Mouse (Mus musculus) liver, embryonic 15.5 days (tissue): ENCODE measurements around the gene Wdfy1. TPM values are rescaled to one million over a fixed set of nuclear protein-coding genes. Genes with fewer than 3 reads are reported as not detected.

Experiments used
- ATAC-seq: fragments of 200-750 bp; cut with Nextera tagmentation; 2 replicates; pipeline ENCODE4 v1.8.0; 2017; ENCODE audit warnings: moderate number of reproducible peaks, mild to moderate bottlenecking, moderate library complexity; ENCODE audit not compliant: insufficient read depth
- H3K27ac ChIP-seq: fragments of 300-500 bp; sonication (generic); replicated peaks from 2 replicates; pipeline ENCODE4 v1.5.1; 2015; ENCODE audit warnings: mild to moderate bottlenecking, inconsistent platforms
- H3K27me3 ChIP-seq: fragments of 300-500 bp; sonication (generic); 2 replicates; pipeline ENCODE4 v1.6.1; 2015; ENCODE audit warnings: mild to moderate bottlenecking, inconsistent platforms
- H3K36me3 ChIP-seq: fragments of 300-500 bp; sonication (generic); replicated peaks from 2 replicates; pipeline ENCODE4 v1.6.1; 2015; ENCODE audit warnings: moderate library complexity, mild to moderate bottlenecking, inconsistent platforms
- H3K4me1 ChIP-seq: fragments of 300-500 bp; sonication (generic); replicated peaks from 2 replicates; pipeline ENCODE4 v1.6.1; 2015; ENCODE audit warnings: inconsistent platforms
- H3K4me2 ChIP-seq: fragments of 300-500 bp; sonication (generic); 2 replicates; pipeline ENCODE4 v1.6.1; 2015; ENCODE audit warnings: moderate library complexity, mild to moderate bottlenecking, inconsistent platforms
- H3K4me3 ChIP-seq: fragments of 300-500 bp; sonication (generic); replicated peaks from 2 replicates; pipeline ENCODE4 v1.5.1; 2015; ENCODE audit warnings: mild to moderate bottlenecking, inconsistent platforms
- H3K9ac ChIP-seq: fragments of 300-500 bp; sonication (generic); 2 replicates; pipeline ENCODE4 v1.6.1; 2015; ENCODE audit warnings: moderate library complexity, mild to moderate bottlenecking, inconsistent platforms
- H3K9me3 ChIP-seq: fragments of 300-500 bp; sonication (generic); replicated peaks from 2 replicates; pipeline ENCODE4 v1.6.1; 2016; ENCODE audit warnings: inconsistent platforms
- WGBS: fragments of 180-500 bp; shearing (Covaris S2); methylation state at CpG from one replicate; pipeline ENCODE4 v1.1.7; 2015; ENCODE audit warnings: mixed read lengths; ENCODE audit not compliant: insufficient replicate concordance; 5-methylcytosine and 5-hydroxymethylcytosine counted together
- polyA plus RNA-seq: library from polyadenylated mRNA; unstranded; fragments of >200 nt; fragmentation: Nextera tagmentation; extraction: Ambion mirVana; gene quantifications from 2 replicates; pipeline ENCODE4 v1.2.1, GENCODE M21; 2015

Gene Wdfy1
- polyA plus RNA-seq, 1 experiment from 2014 or later: 14.0 TPM

DNA sequence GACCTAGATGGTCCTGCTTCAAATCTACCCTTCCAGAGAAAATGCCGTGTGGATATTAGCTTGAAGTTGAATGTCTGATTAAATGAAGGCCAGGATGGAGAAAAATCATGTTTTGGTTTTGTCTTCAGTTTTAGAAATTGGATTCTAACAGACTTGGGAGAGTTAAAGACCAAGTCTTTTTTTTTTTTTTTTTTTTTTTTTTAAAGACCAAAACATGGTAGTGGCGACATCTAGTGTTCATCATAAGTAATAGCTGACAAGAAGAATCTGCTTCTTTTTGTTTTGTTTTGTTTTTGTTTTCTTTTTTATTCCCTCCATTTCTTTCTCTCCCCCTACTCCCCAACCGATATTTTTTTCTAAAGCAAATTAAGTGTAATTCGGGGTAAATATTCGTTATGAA, 93.0 kb downstream of the Wdfy1 start:
- Histone ChIP-seq H3K4me3 (no peak overlapping the region), H3K9ac (no peak overlapping the region), H3K4me2 (no peak overlapping the region), H3K4me1 (no peaks in the 10 kb centered on the region), H3K27ac (no peak overlapping the region), H3K36me3 (no peaks in the 10 kb centered on the region), H3K27me3 (no peaks in the 10 kb centered on the region), H3K9me3 (no peaks in the 10 kb centered on the region)
- WGBS: 13% methylated on average over 5 of the region's 5 CpGs
- no peak for ATAC-seq

DNA sequence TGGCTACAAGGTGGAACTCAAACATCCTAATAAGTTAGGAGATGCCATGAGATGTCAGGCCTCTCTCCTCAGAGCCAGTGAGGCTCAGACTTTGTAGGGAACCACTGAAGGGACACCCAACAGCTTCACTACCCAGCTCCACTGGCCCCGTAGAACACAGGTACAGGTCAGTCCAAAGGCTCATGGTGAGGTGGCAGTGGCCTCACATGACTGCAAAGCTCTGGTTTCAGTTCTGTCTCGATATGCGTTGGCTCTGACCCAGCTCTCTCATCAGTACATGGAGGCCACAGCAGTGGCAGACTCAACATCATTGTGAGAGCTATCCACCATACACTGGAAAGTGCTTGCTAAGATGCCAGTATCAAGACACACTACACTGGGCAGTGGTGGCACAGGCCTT, 95.2 kb downstream of the Wdfy1 start:
- no peaks in the 10 kb centered on the region for H3K9me3 ChIP-seq
- H3K27me3 ChIP-seq: no peaks in the 10 kb centered on the region
- no peaks in the 10 kb centered on the region for H3K4me1 ChIP-seq
- H3K36me3 ChIP-seq: no peaks in the 10 kb centered on the region
- no peak overlapping the region for H3K4me2 ChIP-seq
- no peak overlapping the region for H3K9ac ChIP-seq
- no peak overlapping the region for H3K4me3 ChIP-seq
- ATAC-seq: no peak
- H3K27ac ChIP-seq: no peak overlapping the region
- 60% methylated on average over 3 of the region's 3 CpGs for WGBS

DNA sequence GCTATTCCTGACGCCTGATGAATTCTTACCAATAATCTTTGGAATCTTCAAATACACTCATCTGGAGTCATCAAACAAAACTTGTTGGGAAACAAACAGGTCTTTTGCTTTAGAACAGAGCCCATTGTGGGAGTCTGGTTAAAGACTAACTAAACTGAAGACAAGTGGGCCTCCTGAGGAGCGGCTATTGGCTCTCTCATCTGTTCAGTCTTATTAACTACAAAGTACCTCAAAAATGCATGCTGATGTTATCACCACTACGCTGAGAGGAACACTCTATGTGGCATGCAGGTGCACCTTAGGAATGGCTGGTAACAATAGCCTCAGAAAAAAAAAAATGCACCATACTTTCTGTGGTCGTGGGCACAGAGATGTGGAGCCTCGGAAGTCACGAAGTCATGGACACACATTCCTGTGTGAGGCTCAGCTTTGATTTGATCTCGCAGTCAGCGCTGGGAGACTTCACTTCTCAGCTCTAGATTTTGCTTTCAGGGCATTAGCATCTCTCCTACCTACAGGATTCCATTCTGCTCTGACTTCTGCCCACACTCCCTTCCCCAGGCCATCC, 97.7 kb downstream of the Wdfy1 start:
- H3K9ac ChIP-seq: no peak overlapping the region
- H3K27ac ChIP-seq: no peak overlapping the region
- no peaks in the 10 kb centered on the region for H3K36me3 ChIP-seq
- H3K27me3 ChIP-seq: peaks cover 8% of the 10 kb centered on the region; the same call in 1 of the 2 replicates
- no peak overlapping the region for H3K4me2 ChIP-seq
- WGBS: 50% methylated on average over 8 of the region's 8 CpGs
- no peaks in the 10 kb centered on the region for H3K9me3 ChIP-seq
- H3K4me3 ChIP-seq: no peak overlapping the region
- H3K4me1 ChIP-seq: no peaks in the 10 kb centered on the region
- ATAC-seq: no peak

- Histone ChIP-seq H3K4me2 (no peak overlapping the region), H3K27ac (no peak overlapping the region), H3K4me3 (no peak overlapping the region), H3K27me3 (peaks cover 28% of the 10 kb centered on the region), H3K9me3 (no peaks in the 10 kb centered on the region), H3K36me3 (no peaks in the 10 kb centered on the region), H3K9ac (no peak overlapping the region), H3K4me1 (peaks cover 10% of the 10 kb centered on the region)
- ATAC-seq: no peak
- 48% methylated on average over 4 of the region's 4 CpGs for WGBS
These were observed 100.2 kb downstream of the Wdfy1 start for GRCm38 (mm10) chr1:79675716-79676115.

- Histone ChIP-seq H3K4me1 (peaks cover 11% of the 10 kb centered on the region), H3K27ac (no peak within 1 kb of the TSS), H3K4me2 (peak within 1 kb of the TSS; percentile 90), H3K9me3 (no peaks in the 10 kb centered on the region), H3K9ac (peak within 1 kb of the TSS; percentile 57), H3K36me3 (no peaks in the 10 kb centered on the region), H3K4me3 (peak within 1 kb of the TSS; percentile 70), H3K27me3 (peaks cover 32% of the 10 kb centered on the region)
- ATAC-seq: peak; percentile 91
- under 1% methylated on average over 51 of the region's 51 CpGs for WGBS
These were observed 104.2 kb downstream of the Wdfy1 start, which contains the start of gene Ap1s3 for GRCm38 (mm10) chr1:79671543-79672337. TSS of gene Ap1s3 (minus strand) at chr1:79671972.

DNA sequence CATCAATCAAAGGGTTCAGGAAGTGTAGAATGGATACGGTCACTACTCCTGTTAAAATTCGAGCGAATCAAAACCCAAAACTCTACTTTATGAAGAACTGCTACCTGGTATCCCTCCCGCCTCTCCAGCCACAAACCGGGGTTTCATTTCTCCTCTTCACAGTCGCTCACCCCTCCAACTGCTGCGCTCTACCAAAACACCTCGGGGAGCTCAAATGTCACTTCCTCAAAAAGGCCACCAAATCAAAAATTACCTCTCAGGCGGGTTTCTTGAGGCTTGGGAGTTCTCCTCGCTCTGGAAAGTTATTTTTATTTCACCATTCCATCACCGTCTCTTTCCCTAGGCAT, 104.8 kb downstream of the Wdfy1 start:
- no peak overlapping the region for H3K27ac ChIP-seq
- peaks cover 11% of the 10 kb centered on the region for H3K4me1 ChIP-seq
- peaks cover 32% of the 10 kb centered on the region for H3K27me3 ChIP-seq
- H3K4me2 ChIP-seq: peak overlapping the region; percentile 90
- no peaks in the 10 kb centered on the region for H3K36me3 ChIP-seq
- H3K9ac ChIP-seq: peak overlapping the region; percentile 57
- no peaks in the 10 kb centered on the region for H3K9me3 ChIP-seq
- ATAC-seq: no peak
- WGBS: 1% methylated on average over 11 of the region's 11 CpGs
- H3K4me3 ChIP-seq: peak overlapping the region; percentile 70

DNA sequence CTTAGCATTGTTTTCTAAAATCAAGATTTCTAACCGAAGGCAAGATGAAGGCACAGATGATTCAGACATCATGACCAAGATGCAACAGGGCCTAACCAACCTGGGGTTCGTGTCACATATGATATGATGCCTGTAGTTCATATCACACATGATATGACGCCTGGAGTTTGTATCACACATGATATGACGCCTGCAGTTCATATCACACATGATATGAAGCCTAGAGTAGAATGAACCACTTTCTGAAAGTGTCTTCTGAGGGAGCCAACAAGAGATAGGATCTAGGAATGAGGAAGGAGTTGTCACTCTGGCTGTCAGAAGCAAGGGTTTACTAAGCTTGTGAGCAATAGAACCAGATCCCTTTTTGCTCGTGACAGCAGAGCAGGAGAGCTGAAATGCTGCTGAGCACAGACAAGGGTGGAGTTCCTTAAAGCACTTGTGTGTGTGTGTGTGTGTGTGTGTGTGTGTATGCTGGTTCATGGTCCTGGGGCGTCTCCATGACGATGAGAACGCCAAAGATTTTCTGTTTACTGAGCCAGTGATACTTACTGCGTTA, 106.4 kb downstream of the Wdfy1 start:
- no peaks in the 10 kb centered on the region for H3K9me3 ChIP-seq
- no peak overlapping the region for H3K9ac ChIP-seq
- 42% methylated on average over 9 of the region's 9 CpGs for WGBS
- H3K27me3 ChIP-seq: peaks cover 32% of the 10 kb centered on the region
- no peak overlapping the region for H3K4me2 ChIP-seq
- no peak overlapping the region for H3K27ac ChIP-seq
- H3K4me1 ChIP-seq: peaks cover 11% of the 10 kb centered on the region
- no peak for ATAC-seq
- no peaks in the 10 kb centered on the region for H3K36me3 ChIP-seq
- H3K4me3 ChIP-seq: no peak overlapping the region

DNA sequence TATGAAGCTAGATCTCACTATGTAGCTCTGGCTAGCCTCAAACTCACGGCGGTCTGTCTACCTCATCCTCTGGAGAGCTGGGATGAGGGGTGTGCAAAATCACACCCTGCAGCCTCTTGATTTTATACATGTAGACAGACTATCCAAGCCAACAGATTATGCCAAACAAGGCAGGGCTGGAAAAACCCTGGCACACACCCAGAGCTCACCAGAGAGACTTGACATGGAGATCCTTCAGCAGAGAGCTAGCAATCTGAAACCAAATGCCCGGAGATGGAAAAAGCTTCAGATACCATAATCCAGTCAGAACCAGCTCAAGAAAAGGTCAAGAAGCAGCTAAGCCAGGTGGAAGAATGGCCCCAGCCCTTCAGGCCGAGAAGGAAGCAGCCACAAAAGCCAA, 111.0 kb downstream of the Wdfy1 start:
- 71% methylated on average over 4 of the region's 4 CpGs for WGBS
- Histone ChIP-seq H3K9me3 (no peaks in the 10 kb centered on the region), H3K27me3 (no peaks in the 10 kb centered on the region), H3K4me1 (no peaks in the 10 kb centered on the region; the same call in 1 of the 2 replicates), H3K4me3 (no peak overlapping the region), H3K36me3 (no peaks in the 10 kb centered on the region), H3K27ac (no peak overlapping the region), H3K9ac (no peak overlapping the region), H3K4me2 (no peak overlapping the region)
- no peak for ATAC-seq

DNA sequence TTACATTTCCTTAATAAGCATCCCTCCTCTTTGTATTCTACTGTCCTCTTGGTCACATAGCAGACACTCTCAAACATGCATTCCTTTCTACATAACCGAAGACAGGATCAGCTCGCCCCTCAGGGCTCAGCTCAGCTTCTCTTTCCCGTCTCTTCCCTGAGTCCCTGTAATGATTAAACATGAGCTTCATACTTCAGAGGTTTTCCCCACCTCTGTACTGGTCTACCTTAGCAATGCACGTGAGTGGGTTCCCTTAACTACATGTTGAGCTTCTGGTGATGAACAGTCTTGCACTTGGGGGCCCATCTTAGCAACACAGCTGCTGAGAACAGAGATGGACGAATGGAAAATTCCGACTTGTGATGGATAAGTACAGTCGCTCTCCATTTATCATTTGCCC, 116.3 kb downstream of the Wdfy1 start:
- Histone ChIP-seq H3K9ac (no peak overlapping the region), H3K27me3 (no peaks in the 10 kb centered on the region), H3K36me3 (no peaks in the 10 kb centered on the region), H3K9me3 (no peaks in the 10 kb centered on the region), H3K27ac (no peak overlapping the region), H3K4me2 (no peak overlapping the region), H3K4me3 (no peak overlapping the region), H3K4me1 (no peaks in the 10 kb centered on the region)
- ATAC-seq: no peak
- WGBS: 68% methylated on average over 7 of the region's 7 CpGs

DNA sequence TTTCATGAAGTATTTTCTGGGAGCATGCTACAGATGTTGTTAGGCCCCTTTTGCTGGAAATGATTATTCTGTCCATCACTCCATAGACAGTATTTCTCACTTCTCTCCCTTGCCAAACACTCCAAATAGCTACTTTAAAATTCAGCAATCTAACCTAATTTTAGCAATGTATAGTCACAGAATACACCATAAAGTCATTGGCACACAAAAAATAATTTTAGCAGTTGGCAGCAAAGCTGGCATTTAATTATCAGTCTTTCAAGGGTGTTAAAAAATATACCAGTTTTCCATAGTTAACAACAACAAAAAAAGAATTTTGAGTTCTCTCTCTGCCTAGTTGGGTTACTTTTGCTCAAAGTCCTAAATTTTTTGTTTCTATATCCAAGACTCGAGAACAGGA, 118.5 kb downstream of the Wdfy1 start:
- WGBS: 41% methylated on average over 1 of the region's 1 CpGs
- H3K4me1 ChIP-seq: no peaks in the 10 kb centered on the region
- ATAC-seq: no peak
- no peaks in the 10 kb centered on the region for H3K9me3 ChIP-seq
- no peak overlapping the region for H3K9ac ChIP-seq
- H3K4me3 ChIP-seq: no peak overlapping the region
- H3K27me3 ChIP-seq: no peaks in the 10 kb centered on the region
- no peak overlapping the region for H3K27ac ChIP-seq
- H3K36me3 ChIP-seq: no peaks in the 10 kb centered on the region
- H3K4me2 ChIP-seq: no peak overlapping the region

GRCm38 (mm10) chr1:79655819-79656555, 120.0 kb downstream of the Wdfy1 start:
- Histone ChIP-seq H3K4me3 (no peak overlapping the region), H3K4me1 (no peaks in the 10 kb centered on the region), H3K9ac (no peak overlapping the region), H3K27me3 (no peaks in the 10 kb centered on the region), H3K36me3 (no peaks in the 10 kb centered on the region), H3K9me3 (no peaks in the 10 kb centered on the region), H3K27ac (no peak overlapping the region), H3K4me2 (no peak overlapping the region)
- 56% methylated on average over 4 of the region's 4 CpGs for WGBS
- no peak for ATAC-seq
